Mouse (Mus musculus): Measurements from ENCODE around the gene Zfp846. TPM values are rescaled to one million over a fixed set of nuclear protein-coding genes. Genes with fewer than 3 reads are reported as not detected.

Zfp846 gene
- polyA plus RNA-seq, 1 experiment, result 2.8 TPM

DNA sequence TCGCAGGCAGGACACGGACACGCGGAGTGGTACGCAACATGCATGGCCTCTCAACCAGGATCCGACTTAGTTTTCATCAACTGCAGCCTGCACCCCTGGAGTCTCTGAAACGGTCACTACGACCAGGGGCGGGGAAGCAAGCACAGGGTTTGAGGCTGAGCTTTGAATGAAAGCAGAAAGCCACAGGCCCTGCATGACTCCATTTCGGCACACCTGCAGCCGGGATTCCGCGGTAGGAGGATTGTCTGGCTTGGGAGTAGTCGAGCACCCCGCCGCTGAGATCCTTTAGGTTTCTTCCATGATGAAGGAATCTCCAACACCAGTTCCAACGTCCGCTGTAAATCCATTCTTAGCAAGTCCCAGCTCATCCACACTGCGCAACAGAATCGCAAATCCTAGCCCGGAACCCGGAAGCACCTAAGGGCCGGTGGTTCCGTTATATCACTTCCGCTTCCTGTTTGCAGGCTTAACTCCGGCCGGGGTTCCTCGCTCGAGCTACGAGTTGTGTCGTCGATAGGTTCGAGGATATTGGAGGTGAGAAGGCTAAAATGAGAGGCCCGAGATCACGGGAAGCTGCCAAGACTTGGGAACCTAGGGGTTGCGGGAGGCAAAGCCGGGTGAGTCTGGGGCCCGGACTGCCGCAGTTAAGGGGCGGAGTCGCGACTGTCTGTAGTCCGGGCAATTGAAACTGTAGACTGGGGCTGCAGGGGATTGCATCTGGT, 63.4 kb downstream of the Zfp846 start, which contains the start of gene Fbxl12:
Fbxl12 (minus strand) TSS at position 408 of the 722 bp plus-strand sequence.
- H3K36me3 ChIP-seq (ENCODE audit: control insufficient read depth, insufficient read depth, low read length), result no peaks in the 10 kb centered on the region; the same call in none of the 2 replicates
- TF ChIP-seq CTCF (IDR thresholded peaks at IDR 0.05; ENCODE audit: control insufficient read depth, insufficient read depth, insufficient replicate concordance, low read depth, low read length) (no peak), POLR2A (IDR thresholded peaks at IDR 0.05; ENCODE audit: control insufficient read depth, low read depth, low read length) (peak; percentile 69)
- no peaks in the 10 kb centered on the region for H3K27me3 ChIP-seq (ENCODE audit: control insufficient read depth, insufficient read depth, low read length)
- peak within 1 kb of the TSS; percentile 92 for H3K27ac ChIP-seq (ENCODE audit: control insufficient read depth, insufficient read depth, low read depth, low read length)
- peak within 1 kb of the TSS; percentile 96 for H3K4me3 ChIP-seq (ENCODE audit: control insufficient read depth, low read depth, low read length)
- peaks cover 5% of the 10 kb centered on the region for H3K4me1 ChIP-seq (ENCODE audit: control insufficient read depth, insufficient read depth, low read length)

DNA sequence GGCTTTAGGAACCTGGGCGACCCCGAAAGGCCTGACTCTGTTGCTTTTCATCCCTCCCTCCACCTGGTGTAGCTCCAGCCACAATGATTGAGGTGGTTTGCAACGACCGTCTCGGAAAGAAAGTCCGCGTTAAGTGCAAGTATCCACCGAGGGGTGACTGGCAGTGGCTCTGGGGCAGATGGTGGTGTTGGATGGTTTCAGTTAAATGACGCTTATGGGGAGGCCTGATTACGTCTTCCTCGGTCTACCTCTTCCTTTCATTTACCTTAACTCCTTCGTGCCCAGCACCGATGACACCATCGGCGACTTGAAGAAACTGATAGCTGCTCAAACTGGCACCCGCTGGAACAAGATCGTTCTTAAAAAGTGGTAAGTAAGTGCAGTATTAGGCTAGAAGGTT, 64.0 kb downstream of the Zfp846 start:
- no peak for TF ChIP-seq CTCF (IDR thresholded peaks at IDR 0.05; ENCODE audit: control insufficient read depth, insufficient read depth, insufficient replicate concordance, low read depth, low read length)
- no peak for TF ChIP-seq POLR2A (IDR thresholded peaks at IDR 0.05; ENCODE audit: control insufficient read depth, low read depth, low read length)
- Histone ChIP-seq H3K36me3 (ENCODE audit: control insufficient read depth, insufficient read depth, low read length) (no peaks in the 10 kb centered on the region; the same call in none of the 2 replicates), H3K27ac (ENCODE audit: control insufficient read depth, insufficient read depth, low read depth, low read length) (peak overlapping the region; percentile 92), H3K4me3 (ENCODE audit: control insufficient read depth, low read depth, low read length) (peak overlapping the region; percentile 96), H3K27me3 (ENCODE audit: control insufficient read depth, insufficient read depth, low read length) (no peaks in the 10 kb centered on the region), H3K4me1 (ENCODE audit: control insufficient read depth, insufficient read depth, low read length) (peaks cover 5% of the 10 kb centered on the region)

DNA sequence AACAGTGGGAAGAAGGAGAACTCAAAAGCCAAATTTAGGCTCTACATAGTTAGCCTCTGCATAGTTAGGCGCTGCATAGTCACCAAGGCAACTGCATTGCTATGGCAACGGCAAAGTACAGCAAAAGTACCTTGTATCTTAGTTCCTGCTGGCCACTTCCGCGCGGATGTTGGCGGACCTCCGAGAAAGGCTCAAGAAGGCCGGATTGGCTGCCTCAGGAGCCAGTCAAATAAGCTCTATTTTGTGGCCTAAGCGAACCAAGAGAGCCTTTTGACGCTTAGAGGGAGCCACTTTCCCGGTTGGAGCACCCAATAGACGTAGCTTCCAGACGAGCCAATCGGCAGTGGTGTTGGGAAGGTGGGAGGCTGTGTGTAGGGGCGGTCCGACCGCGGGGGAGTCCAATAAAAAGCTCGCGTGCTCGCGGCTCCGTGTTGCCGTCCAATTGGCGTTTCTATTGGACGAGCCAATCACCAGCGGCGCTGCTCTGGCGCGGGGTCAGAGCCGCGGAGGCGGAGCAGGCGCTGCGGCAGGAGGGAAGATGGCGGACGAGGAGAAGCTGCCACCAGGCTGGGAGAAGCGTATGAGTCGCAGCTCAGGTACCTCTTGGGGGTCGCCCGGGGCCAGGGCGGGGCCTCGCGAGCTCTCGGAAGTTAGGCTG, 70.6 kb downstream of the Zfp846 start, which contains the start of gene Pin1:
Pin1 (plus strand) TSS at position 494 of the 658 bp plus-strand sequence.
- no peak for TF ChIP-seq CTCF (IDR thresholded peaks at IDR 0.05; ENCODE audit: control insufficient read depth, insufficient read depth, insufficient replicate concordance, low read depth, low read length)
- TF ChIP-seq POLR2A (IDR thresholded peaks at IDR 0.05; ENCODE audit: control insufficient read depth, low read depth, low read length), result peak; percentile 80
- H3K27ac ChIP-seq (ENCODE audit: control insufficient read depth, insufficient read depth, low read depth, low read length), result peak within 1 kb of the TSS; percentile 92
- peak within 1 kb of the TSS; percentile 96 for H3K4me3 ChIP-seq (ENCODE audit: control insufficient read depth, low read depth, low read length)
- no peaks in the 10 kb centered on the region; the same call in none of the 2 replicates for H3K4me1 ChIP-seq (ENCODE audit: control insufficient read depth, insufficient read depth, low read length)
- H3K27me3 ChIP-seq (ENCODE audit: control insufficient read depth, insufficient read depth, low read length), result no peaks in the 10 kb centered on the region
- H3K36me3 ChIP-seq (ENCODE audit: control insufficient read depth, insufficient read depth, low read length), result no peaks in the 10 kb centered on the region; the same call in 1 of the 2 replicates

DNA sequence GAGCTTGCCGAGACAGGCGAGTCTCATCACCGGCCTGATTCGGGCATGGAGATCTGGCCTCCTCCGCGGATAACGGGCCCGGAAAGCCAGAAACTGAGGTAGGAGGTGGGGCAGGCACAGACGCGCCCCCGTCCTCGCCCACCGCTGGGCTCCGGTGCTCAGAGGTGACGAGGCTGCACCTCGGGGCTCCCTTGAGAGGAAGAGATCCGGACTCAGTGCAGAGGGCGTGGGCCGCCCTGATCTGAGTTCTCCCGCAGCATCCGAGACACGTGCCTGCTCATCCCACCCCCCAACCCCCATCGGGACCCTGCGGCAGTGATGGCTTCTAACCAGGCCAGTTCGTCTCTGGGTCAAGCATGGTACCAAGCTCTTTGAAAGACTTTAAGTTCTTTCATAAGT, 71.2 kb downstream of the Zfp846 start:
- Histone ChIP-seq H3K4me1 (ENCODE audit: control insufficient read depth, insufficient read depth, low read length) (no peaks in the 10 kb centered on the region; the same call in none of the 2 replicates), H3K27ac (ENCODE audit: control insufficient read depth, insufficient read depth, low read depth, low read length) (peak overlapping the region; percentile 85), H3K27me3 (ENCODE audit: control insufficient read depth, insufficient read depth, low read length) (no peaks in the 10 kb centered on the region), H3K4me3 (ENCODE audit: control insufficient read depth, low read depth, low read length) (peak overlapping the region; percentile 96), H3K36me3 (ENCODE audit: control insufficient read depth, insufficient read depth, low read length) (no peaks in the 10 kb centered on the region; the same call in 1 of the 2 replicates)
- TF ChIP-seq POLR2A (IDR thresholded peaks at IDR 0.05; ENCODE audit: control insufficient read depth, low read depth, low read length), result no peak
- TF ChIP-seq CTCF (IDR thresholded peaks at IDR 0.05; ENCODE audit: control insufficient read depth, insufficient read depth, insufficient replicate concordance, low read depth, low read length), result no peak

DNA sequence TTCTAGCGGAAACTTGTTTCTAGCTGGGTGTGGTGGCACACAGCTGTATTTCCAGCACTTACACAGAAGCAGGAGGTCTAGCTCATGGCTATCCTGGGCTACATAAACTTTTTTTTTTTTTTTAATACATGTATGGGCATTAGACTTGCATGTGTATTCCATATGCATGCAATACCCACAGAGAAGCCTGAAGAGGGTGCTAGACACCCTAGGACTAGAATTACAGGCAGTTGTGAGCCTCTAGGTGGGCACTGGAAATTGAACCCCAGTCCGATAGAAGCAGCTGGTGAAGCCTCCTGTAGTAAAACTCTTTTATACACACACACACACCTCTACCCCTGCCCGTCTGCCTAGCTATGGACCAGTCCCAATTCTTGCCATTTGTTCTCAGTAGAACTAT, 72.8 kb downstream of the Zfp846 start:
- Histone ChIP-seq H3K36me3 (ENCODE audit: control insufficient read depth, insufficient read depth, low read length) (peaks cover 2% of the 10 kb centered on the region; the same call in 1 of the 2 replicates), H3K4me1 (ENCODE audit: control insufficient read depth, insufficient read depth, low read length) (no peaks in the 10 kb centered on the region; the same call in none of the 2 replicates), H3K27me3 (ENCODE audit: control insufficient read depth, insufficient read depth, low read length) (no peaks in the 10 kb centered on the region), H3K27ac (ENCODE audit: control insufficient read depth, insufficient read depth, low read depth, low read length) (no peak overlapping the region), H3K4me3 (ENCODE audit: control insufficient read depth, low read depth, low read length) (peak overlapping the region; percentile 25; the same call in 1 of the 2 replicates)
- TF ChIP-seq POLR2A (IDR thresholded peaks at IDR 0.05; ENCODE audit: control insufficient read depth, low read depth, low read length), result no peak
- TF ChIP-seq CTCF (IDR thresholded peaks at IDR 0.05; ENCODE audit: control insufficient read depth, insufficient read depth, insufficient replicate concordance, low read depth, low read length), result no peak

Other genes starting within 250 kb of the Zfp846 start
- gene Olfr18, start 245.2 kb upstream of the Zfp846 start, polyA plus RNA-seq (2012; rRNA removed), result not detected in 2 replicates
- 26.5 and 28.8 TPM in 2 replicates for gene Zfp560, start 196.1 kb upstream of the Zfp846 start, polyA plus RNA-seq (2012; rRNA removed)
- 1.5 and 2.3 TPM in 2 replicates for gene Zfp26, start 121.1 kb upstream of the Zfp846 start, polyA plus RNA-seq (2012; rRNA removed)
- gene Zfp426, start 88.5 kb upstream of the Zfp846 start, polyA plus RNA-seq (2012; rRNA removed), result 8.8 and 9.4 TPM in 2 replicates
- gene Zfp266, start 59.9 kb upstream of the Zfp846 start, polyA plus RNA-seq (2012; rRNA removed), result 2.1 and 2.5 TPM in 2 replicates
- 175 and 241 TPM in 2 replicates for gene Ubl5, start 61.6 kb downstream of the Zfp846 start, polyA plus RNA-seq (2012; rRNA removed)
- gene Fbxl12, start 63.5 kb downstream of the Zfp846 start, polyA plus RNA-seq (2012; rRNA removed), result 35.7 and 40.5 TPM in 2 replicates
- gene Pin1, start 70.8 kb downstream of the Zfp846 start, polyA plus RNA-seq (2012; rRNA removed), result 17.7 and 17.8 TPM in 2 replicates
- gene Olfm2, start 165.1 kb downstream of the Zfp846 start, polyA plus RNA-seq (2012; rRNA removed), result 3.2 and 3.4 TPM in 2 replicates
- 0.62 and 1.0 TPM in 2 replicates for gene Col5a3, start 233.8 kb downstream of the Zfp846 start, polyA plus RNA-seq (2012; rRNA removed)
- not detected in 2 replicates for gene Rdh8, start 237.2 kb downstream of the Zfp846 start, polyA plus RNA-seq (2012; rRNA removed)